ENCODE assay signal across 8 mouse cellular contexts in the genomic region with DNA sequence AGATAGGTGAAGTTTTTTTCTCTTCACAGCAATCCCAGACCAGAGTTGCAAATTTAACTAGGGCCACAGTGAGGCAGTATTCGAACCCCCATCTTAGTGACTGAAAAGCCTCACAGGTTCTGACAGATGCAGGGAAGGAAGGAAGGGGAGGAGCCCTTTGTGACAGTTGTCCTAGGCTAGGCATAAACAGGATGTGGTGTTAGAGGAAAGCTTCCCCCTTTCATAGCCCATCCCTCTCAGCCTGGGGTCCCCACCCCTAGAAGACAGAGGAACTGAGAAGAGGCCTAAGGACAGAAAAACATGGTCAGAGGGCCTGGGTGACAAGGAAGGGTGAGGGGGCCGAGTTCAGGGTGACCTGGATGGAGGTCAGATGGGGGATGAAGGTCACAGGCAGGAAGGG. TPM values are rescaled to one million over a fixed set of nuclear protein-coding genes. Genes with fewer than 3 reads are reported as not detected.
A peak's percentile ranks its signal among the peaks of the same experiment; 100 is the strongest.
DNase-seq lines count a peak whose midpoint lies in the region; ATAC-seq and TF ChIP-seq lines count a peak whose summit lies in the region.

No protein-coding gene starts in this region.

- no peaks in the 10 kb centered on the region for H3K9me3 ChIP-seq in intestine, embryonic 15.5 days
- H3K9me3 ChIP-seq in intestine, embryonic 16.5 days (ENCODE audit: control insufficient read depth, low read length) = no peaks in the 10 kb centered on the region
- no peaks in the 10 kb centered on the region for H3K9me3 ChIP-seq in heart, postnatal 0 days (replicated peaks; ENCODE audit: control insufficient read depth, low read length)

- ATAC-seq in intestine, embryonic 15.5 days = no peak
- ATAC-seq in intestine, embryonic 16.5 days = no peak
- ATAC-seq in heart, postnatal 0 days (ENCODE audit: insufficient read depth, low read depth) = no peak
- ATAC-seq in erythroblast, adult 5-6 weeks (replicated peaks; ENCODE audit: low FRiP score, poor library complexity, severe bottlenecking) = no peak

- DNase-seq in heart, postnatal 0 days (ENCODE audit: low spot score) = no peak
- DNase-seq in lung, adult 18-20 months = peak; percentile 77 to 80
- peak; percentile 69 to 77 for DNase-seq in spleen, postnatal 4 days (ENCODE audit: low spot score in 2 of 2)
- no peak for DNase-seq in retina, embryonic 14.5 days (ENCODE audit: low spot score)
- DNase-seq in left cerebral cortex, adult 11 months (ENCODE audit: low spot score) = no peak

- 0 out of 2 replicates have a peak, but pooled peaks cover 4% of the 10 kb centered on the region for H3K4me1 ChIP-seq in intestine, embryonic 15.5 days (replicated peaks)
- no peaks in the 10 kb centered on the region for H3K4me1 ChIP-seq in intestine, embryonic 16.5 days (ENCODE audit: control insufficient read depth, insufficient read depth, low read length)
- H3K4me1 ChIP-seq in heart, postnatal 0 days (ENCODE audit: control insufficient read depth, insufficient read depth) = no peaks in the 10 kb centered on the region

- no peak overlapping the region for H3K9ac ChIP-seq in intestine, embryonic 15.5 days
- H3K9ac ChIP-seq in intestine, embryonic 16.5 days (ENCODE audit: low read depth, low read length) = no peak overlapping the region
- no peak overlapping the region for H3K9ac ChIP-seq in heart, postnatal 0 days (replicated peaks; ENCODE audit: low read depth, low read length)

- H3K4me3 ChIP-seq in intestine, embryonic 15.5 days (replicated peaks) = no peak overlapping the region
- no peak overlapping the region for H3K4me3 ChIP-seq in intestine, embryonic 16.5 days (ENCODE audit: low read length)
- H3K4me3 ChIP-seq in heart, postnatal 0 days (ENCODE audit: low read depth, low read length) = peak overlapping the region; percentile 27; the same call in 1 of the 2 replicates

- no peak overlapping the region for H3K27ac ChIP-seq in intestine, embryonic 15.5 days
- H3K27ac ChIP-seq in intestine, embryonic 16.5 days (ENCODE audit: low read length) = no peak overlapping the region
- H3K27ac ChIP-seq in heart, postnatal 0 days (ENCODE audit: low read depth) = peak overlapping the region; percentile 66; the same call in 1 of the 2 replicates

- 0 out of 2 replicates have a peak overlapping the region, but pooled peaks have one; percentile 6 for H3K4me2 ChIP-seq in intestine, embryonic 15.5 days (replicated peaks)
- H3K4me2 ChIP-seq in intestine, embryonic 16.5 days (ENCODE audit: low read depth, low read length) = no peak overlapping the region
- no peak overlapping the region; the same call in 1 of the 2 replicates for H3K4me2 ChIP-seq in heart, postnatal 0 days (ENCODE audit: low read depth, low read length)

- TF ChIP-seq EP300 in heart, postnatal 0 days (IDR thresholded peaks at IDR 0.05; ENCODE audit: low read depth) = no peak

- WGBS in intestine, embryonic 15.5 days = 63% methylated on average over 2 of the region's 2 CpGs
- WGBS in intestine, embryonic 16.5 days = 48% methylated on average over 2 of the region's 2 CpGs
- WGBS in heart, postnatal 0 days = 26% methylated on average over 2 of the region's 2 CpGs

- TF ChIP-seq CTCF in heart, postnatal 0 days (IDR thresholded peaks at IDR 0.05; ENCODE audit: low read depth) = no peak

- no peaks in the 10 kb centered on the region for H3K36me3 ChIP-seq in intestine, embryonic 15.5 days
- H3K36me3 ChIP-seq in intestine, embryonic 16.5 days (ENCODE audit: control insufficient read depth, insufficient read depth, low read length) = no peaks in the 10 kb centered on the region
- H3K36me3 ChIP-seq in heart, postnatal 0 days (replicated peaks; ENCODE audit: control insufficient read depth, insufficient read depth, low read length) = no peaks in the 10 kb centered on the region

- H3K27me3 ChIP-seq in intestine, embryonic 15.5 days (replicated peaks) = no peaks in the 10 kb centered on the region; the same call in 1 of the 2 replicates
- H3K27me3 ChIP-seq in intestine, embryonic 16.5 days (replicated peaks; ENCODE audit: control insufficient read depth, insufficient read depth, low read length) = no peaks in the 10 kb centered on the region
- H3K27me3 ChIP-seq in heart, postnatal 0 days (ENCODE audit: control insufficient read depth, insufficient read depth, low read length) = peaks cover 2% of the 10 kb centered on the region; the same call in 1 of the 2 replicates

RNA-seq across cellular contexts. Expression of a gene that starts 3.5 kb away (rescaled TPM):
- 17.5 and 19.9 TPM in 2 replicates for polyA plus RNA-seq in intestine, embryonic 15.5 days (2015; fragmentation: Nextera tagmentation; extraction: Ambion mirVana)
- polyA plus RNA-seq in intestine, embryonic 16.5 days (2015; fragmentation: Nextera tagmentation; extraction: Ambion mirVana) = 17.8 and 19.4 TPM in 2 replicates
- total RNA-seq in heart, postnatal 0 days (2014; rRNA removed; ENCODE audit: low replicate concordance) = 1.5 and 3.0 TPM in 2 replicates
- 8.9 and 9.8 TPM in 2 replicates for polyA plus RNA-seq in heart, postnatal 0 days (2015; fragmentation: Nextera tagmentation; extraction: Ambion mirVana)
- total RNA-seq in erythroblast, adult 5-6 weeks (2015; ENCODE audit: low replicate concordance) = 69.4 and 105 TPM in 2 replicates
- 115 and 118 TPM in 2 replicates for total RNA-seq in erythroblast, adult 5-6 weeks (2017; ENCODE audit: low replicate concordance)

RNA-seq across cellular contexts. Expression of a gene that starts 11.0 kb away (rescaled TPM):
- polyA plus RNA-seq in intestine, embryonic 15.5 days (2015; fragmentation: Nextera tagmentation; extraction: Ambion mirVana) = 1.9 and 2.7 TPM in 2 replicates
- polyA plus RNA-seq in intestine, embryonic 16.5 days (2015; fragmentation: Nextera tagmentation; extraction: Ambion mirVana) = 1.1 and 1.3 TPM in 2 replicates
- 1.4 and 3.9 TPM in 2 replicates for total RNA-seq in heart, postnatal 0 days (2014; rRNA removed; ENCODE audit: low replicate concordance)
- 0.31 and 0.55 TPM in 2 replicates for polyA plus RNA-seq in heart, postnatal 0 days (2015; fragmentation: Nextera tagmentation; extraction: Ambion mirVana)
- 6.9 TPM in 1 of 2 replicates, not detected in the other for total RNA-seq in erythroblast, adult 5-6 weeks (2015; ENCODE audit: low replicate concordance)
- total RNA-seq in erythroblast, adult 5-6 weeks (2017; ENCODE audit: low replicate concordance) = not detected in 2 replicates

RNA-seq across cellular contexts. Expression of a gene that starts 48.0 kb away (rescaled TPM):
- 70.8 and 78.9 TPM in 2 replicates for polyA plus RNA-seq in intestine, embryonic 15.5 days (2015; fragmentation: Nextera tagmentation; extraction: Ambion mirVana)
- 69.2 and 78.7 TPM in 2 replicates for polyA plus RNA-seq in intestine, embryonic 16.5 days (2015; fragmentation: Nextera tagmentation; extraction: Ambion mirVana)
- total RNA-seq in heart, postnatal 0 days (2014; rRNA removed; ENCODE audit: low replicate concordance) = 29.8 and 66.1 TPM in 2 replicates
- polyA plus RNA-seq in heart, postnatal 0 days (2015; fragmentation: Nextera tagmentation; extraction: Ambion mirVana) = 54.2 and 56.5 TPM in 2 replicates
- 26.1 and 32.9 TPM in 2 replicates for total RNA-seq in erythroblast, adult 5-6 weeks (2015; ENCODE audit: low replicate concordance)
- total RNA-seq in erythroblast, adult 5-6 weeks (2017; ENCODE audit: low replicate concordance) = 16.7 and 24.7 TPM in 2 replicates

RNA-seq across cellular contexts. Expression of a gene that starts 48.2 kb away (rescaled TPM):
- 48.3 and 50.0 TPM in 2 replicates for polyA plus RNA-seq in intestine, embryonic 15.5 days (2015; fragmentation: Nextera tagmentation; extraction: Ambion mirVana)
- 52.6 and 53.9 TPM in 2 replicates for polyA plus RNA-seq in intestine, embryonic 16.5 days (2015; fragmentation: Nextera tagmentation; extraction: Ambion mirVana)
- total RNA-seq in heart, postnatal 0 days (2014; rRNA removed; ENCODE audit: low replicate concordance) = 42.1 and 51.4 TPM in 2 replicates
- 44.1 and 45.8 TPM in 2 replicates for polyA plus RNA-seq in heart, postnatal 0 days (2015; fragmentation: Nextera tagmentation; extraction: Ambion mirVana)
- 6.3 and 9.0 TPM in 2 replicates for total RNA-seq in erythroblast, adult 5-6 weeks (2015; ENCODE audit: low replicate concordance)
- total RNA-seq in erythroblast, adult 5-6 weeks (2017; ENCODE audit: low replicate concordance) = 3.4 TPM in 1 of 2 replicates, not detected in the other

Comparison
In these comparisons a context has a peak if more than half of its experiments do, and no peak if none do; other contexts are left out.
1. DNase-seq: peak in lung, adult 18-20 months (2 of 2) and spleen, postnatal 4 days (2 of 2); none in heart, postnatal 0 days (single experiment), retina, embryonic 14.5 days (single experiment) and left cerebral cortex, adult 11 months (single experiment).